Mouse (Mus musculus): ENCODE data around the gene Pex11a. TPM values are rescaled to one million over a fixed set of nuclear protein-coding genes. Genes with fewer than 3 reads are reported as not detected.

The Pex11a gene
- polyA plus RNA-seq, 1 experiment from 2014 or later: 16.2 TPM

DNA sequence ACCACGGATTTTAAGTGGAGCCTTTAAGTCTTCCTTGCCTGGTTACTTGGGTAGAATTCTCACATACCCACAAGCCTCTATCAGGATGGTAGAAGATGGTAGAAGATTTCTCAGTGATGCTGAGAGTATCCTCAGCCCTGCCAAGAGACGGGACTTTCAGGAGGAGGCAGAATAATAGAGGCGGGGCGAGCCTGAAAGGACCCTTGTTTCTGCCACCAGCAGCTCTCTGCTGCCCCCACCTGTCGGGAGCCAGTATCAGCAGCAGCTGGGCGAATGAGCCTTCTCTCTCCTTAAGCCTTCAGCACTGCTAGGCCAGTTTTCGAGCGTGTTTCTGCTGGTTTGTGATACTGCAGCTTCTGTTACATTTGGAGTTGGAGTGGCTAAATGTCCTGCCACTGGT, 13.8 kb downstream of the Pex11a start:
- Histone ChIP-seq H3K4me3 (ENCODE audit: low read depth, low read length) (no peak overlapping the region), H3K9me3 (ENCODE audit: control insufficient read depth, low read length) (no peaks in the 10 kb centered on the region), H3K9ac (replicated peaks; ENCODE audit: low read depth, low read length) (no peak overlapping the region), H3K36me3 (ENCODE audit: control insufficient read depth, insufficient read depth, low read length) (no peaks in the 10 kb centered on the region), H3K27me3 (ENCODE audit: control insufficient read depth, insufficient read depth, low read length) (no peaks in the 10 kb centered on the region), H3K4me1 (ENCODE audit: control insufficient read depth, insufficient read depth, low read length) (no peaks in the 10 kb centered on the region), H3K27ac (ENCODE audit: low read depth, low read length) (no peak overlapping the region), H3K4me2 (ENCODE audit: low read depth, low read length) (no peak overlapping the region)
- 11% methylated on average over 8 of the region's 8 CpGs for WGBS
- ATAC-seq (ENCODE audit: low read depth): 0 out of 2 replicates have a peak, but pooled peaks have one; percentile 22

DNA sequence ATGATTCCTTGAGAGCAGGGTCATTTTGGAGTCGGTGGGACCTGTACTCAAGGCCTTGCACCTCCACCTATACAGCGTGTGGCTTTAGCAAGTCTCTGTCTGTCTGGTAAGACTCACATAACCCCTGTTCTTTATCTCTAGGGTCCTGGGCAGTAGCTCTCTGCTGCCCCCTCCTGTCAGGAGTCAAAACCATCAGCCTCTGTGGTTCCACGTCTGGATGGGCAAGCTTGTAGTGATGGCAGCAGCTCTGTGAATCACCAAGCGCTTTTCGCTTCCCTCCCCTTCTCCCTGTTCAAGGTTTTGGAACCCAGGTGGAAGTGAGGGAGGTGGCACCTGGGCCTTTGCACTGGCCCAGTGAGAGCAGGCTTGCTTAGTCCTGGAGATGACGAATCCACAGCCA, 14.7 kb downstream of the Pex11a start:
- no peak overlapping the region for H3K4me3 ChIP-seq (ENCODE audit: low read depth, low read length)
- no peak overlapping the region for H3K9ac ChIP-seq (replicated peaks; ENCODE audit: low read depth, low read length)
- H3K9me3 ChIP-seq (ENCODE audit: control insufficient read depth, low read length): no peaks in the 10 kb centered on the region
- H3K27ac ChIP-seq (ENCODE audit: low read depth, low read length): no peak overlapping the region
- WGBS: 29% methylated on average over 6 of the region's 6 CpGs
- no peak for ATAC-seq (ENCODE audit: low read depth)
- no peaks in the 10 kb centered on the region for H3K4me1 ChIP-seq (ENCODE audit: control insufficient read depth, insufficient read depth, low read length)
- H3K27me3 ChIP-seq (ENCODE audit: control insufficient read depth, insufficient read depth, low read length): no peaks in the 10 kb centered on the region
- H3K36me3 ChIP-seq (ENCODE audit: control insufficient read depth, insufficient read depth, low read length): no peaks in the 10 kb centered on the region
- no peak overlapping the region for H3K4me2 ChIP-seq (ENCODE audit: low read depth, low read length)

DNA sequence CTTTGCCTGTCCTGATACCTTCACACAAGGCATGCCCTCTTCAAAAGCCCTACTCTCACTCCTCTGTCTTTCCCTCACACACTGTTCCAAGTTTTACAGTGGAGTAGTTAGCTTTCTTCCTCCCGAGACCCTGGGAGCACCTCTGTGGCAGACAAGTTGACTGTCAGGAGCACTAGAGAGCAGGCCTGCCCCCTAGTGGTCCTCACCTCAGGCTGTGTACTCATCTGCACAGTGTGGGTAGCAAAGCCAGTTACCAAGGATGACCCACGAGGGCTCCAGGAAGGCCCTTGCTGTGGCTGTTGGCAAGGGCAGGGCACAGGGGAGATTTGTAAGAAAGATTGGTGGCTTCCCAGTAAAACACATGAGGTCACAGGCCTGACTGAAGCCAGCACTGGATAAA, 15.8 kb downstream of the Pex11a start:
- no peak overlapping the region for H3K27ac ChIP-seq (ENCODE audit: low read depth, low read length)
- no peak for ATAC-seq (ENCODE audit: low read depth)
- H3K36me3 ChIP-seq (ENCODE audit: control insufficient read depth, insufficient read depth, low read length): no peaks in the 10 kb centered on the region
- H3K9me3 ChIP-seq (ENCODE audit: control insufficient read depth, low read length): no peaks in the 10 kb centered on the region
- no peaks in the 10 kb centered on the region for H3K4me1 ChIP-seq (ENCODE audit: control insufficient read depth, insufficient read depth, low read length)
- H3K27me3 ChIP-seq (ENCODE audit: control insufficient read depth, insufficient read depth, low read length): 0 out of 2 replicates have a peak, but pooled peaks cover 3% of the 10 kb centered on the region
- H3K9ac ChIP-seq (replicated peaks; ENCODE audit: low read depth, low read length): no peak overlapping the region
- no peak overlapping the region for H3K4me3 ChIP-seq (ENCODE audit: low read depth, low read length)
- 22% methylated on average over 2 of the region's 2 CpGs for WGBS
- no peak overlapping the region for H3K4me2 ChIP-seq (ENCODE audit: low read depth, low read length)

DNA sequence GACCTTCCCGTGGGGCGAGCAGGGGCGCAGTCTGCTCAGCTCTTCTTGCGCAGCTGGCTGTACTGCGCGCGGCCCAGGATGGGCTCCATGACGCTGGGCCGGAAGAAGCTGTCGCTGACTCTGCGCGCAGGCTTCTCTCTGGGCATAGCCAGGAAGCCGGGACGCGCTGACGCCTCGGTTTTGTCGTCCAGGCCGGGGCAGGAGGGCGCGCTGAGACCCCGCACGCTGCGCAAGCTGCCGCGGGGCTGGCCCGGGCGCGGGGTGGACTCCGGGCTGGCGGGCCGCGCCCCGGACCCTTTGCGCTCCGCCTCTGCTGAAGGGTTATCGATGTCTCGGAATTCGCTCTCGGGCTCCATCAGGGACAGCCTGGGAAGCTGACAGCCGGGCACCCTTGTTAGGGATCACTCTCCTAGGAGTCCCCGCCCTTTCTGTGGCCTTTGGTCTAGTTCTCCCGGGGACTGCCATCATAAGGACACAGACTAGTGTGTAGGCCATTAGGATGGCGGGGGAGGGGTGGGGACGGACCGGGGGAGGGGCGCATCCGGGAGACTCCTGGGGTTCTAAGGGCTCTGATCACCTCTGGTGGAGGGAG, 21.4 kb downstream of the Pex11a start:
- WGBS: under 1% methylated on average over 48 of the region's 48 CpGs
- ATAC-seq (ENCODE audit: low read depth): peak; percentile 77

DNA sequence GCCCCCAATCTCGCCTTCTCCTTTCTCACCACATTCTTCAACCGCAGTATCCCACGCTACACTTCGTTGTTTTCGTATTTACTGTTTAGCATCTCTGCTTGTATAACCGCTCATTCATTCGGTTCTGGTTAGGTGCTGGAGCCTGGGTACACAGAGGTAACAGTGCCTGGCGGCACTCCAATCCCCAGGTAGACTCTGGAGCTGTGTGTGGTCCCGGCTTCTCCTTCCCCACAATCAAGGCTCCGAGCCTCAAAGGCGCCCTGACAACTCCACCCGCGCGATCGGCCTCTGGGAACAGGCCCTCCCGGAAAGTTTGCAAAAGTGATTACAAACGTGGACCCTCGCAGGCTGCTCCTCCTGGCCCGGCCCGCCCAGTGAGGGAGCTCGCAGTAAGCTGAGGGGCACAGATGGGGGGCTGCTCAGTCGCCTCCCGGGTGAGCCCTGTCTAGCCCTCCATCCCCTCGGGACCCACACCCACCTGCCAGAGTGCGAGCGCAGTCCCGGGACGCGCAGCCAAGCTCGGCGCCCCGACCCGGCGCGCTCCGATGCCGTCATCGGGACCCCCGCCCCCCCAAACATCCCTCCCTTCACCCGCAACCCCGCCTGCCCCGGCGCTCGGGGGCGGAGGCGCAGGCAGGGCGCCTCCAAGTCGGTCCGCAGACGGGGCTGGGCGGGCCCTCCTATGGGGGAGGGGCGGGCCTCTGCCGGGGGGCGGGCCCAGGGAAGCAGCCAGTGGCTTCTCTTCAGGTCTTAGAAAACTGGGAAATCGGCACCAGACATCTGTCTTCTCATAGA, 27.5 kb downstream of the Pex11a start, which contains the start of gene Kif7:
Gene Kif7, minus strand, starts transcription at position 534 of the 795 bp plus-strand sequence.
- Histone ChIP-seq H3K4me3 (ENCODE audit: low read depth, low read length) (peak within 1 kb of the TSS; percentile 44), H3K27me3 (ENCODE audit: control insufficient read depth, insufficient read depth, low read length) (no peaks in the 10 kb centered on the region), H3K9ac (replicated peaks; ENCODE audit: low read depth, low read length) (peak within 1 kb of the TSS; percentile 57), H3K9me3 (ENCODE audit: control insufficient read depth, low read length) (no peaks in the 10 kb centered on the region), H3K4me2 (ENCODE audit: low read depth, low read length) (peak within 1 kb of the TSS; percentile 77), H3K4me1 (ENCODE audit: control insufficient read depth, insufficient read depth, low read length) (0 out of 2 replicates have a peak, but pooled peaks cover 8% of the 10 kb centered on the region), H3K27ac (ENCODE audit: low read depth, low read length) (0 out of 2 replicates have a peak within 1 kb of the TSS, but pooled peaks have one; percentile 22), H3K36me3 (ENCODE audit: control insufficient read depth, insufficient read depth, low read length) (no peaks in the 10 kb centered on the region)
- ATAC-seq (ENCODE audit: low read depth): peak; percentile 85
- WGBS: under 1% methylated on average over 52 of the region's 55 CpGs

More for the DNA sequence above, 21.4 kb downstream of the Pex11a start:
- Histone ChIP-seq H3K27ac (ENCODE audit: low read depth, low read length) (0 out of 2 replicates have a peak overlapping the region, but pooled peaks have one; percentile 6), H3K9me3 (ENCODE audit: control insufficient read depth, low read length) (no peaks in the 10 kb centered on the region), H3K36me3 (ENCODE audit: control insufficient read depth, insufficient read depth, low read length) (no peaks in the 10 kb centered on the region), H3K4me3 (ENCODE audit: low read depth, low read length) (peak overlapping the region; percentile 45), H3K9ac (replicated peaks; ENCODE audit: low read depth, low read length) (peak overlapping the region; percentile 63), H3K4me2 (ENCODE audit: low read depth, low read length) (peak overlapping the region; percentile 56), H3K4me1 (ENCODE audit: control insufficient read depth, insufficient read depth, low read length) (no peaks in the 10 kb centered on the region), H3K27me3 (ENCODE audit: control insufficient read depth, insufficient read depth, low read length) (peaks cover 3% of the 10 kb centered on the region; the same call in 1 of the 2 replicates)

DNA sequence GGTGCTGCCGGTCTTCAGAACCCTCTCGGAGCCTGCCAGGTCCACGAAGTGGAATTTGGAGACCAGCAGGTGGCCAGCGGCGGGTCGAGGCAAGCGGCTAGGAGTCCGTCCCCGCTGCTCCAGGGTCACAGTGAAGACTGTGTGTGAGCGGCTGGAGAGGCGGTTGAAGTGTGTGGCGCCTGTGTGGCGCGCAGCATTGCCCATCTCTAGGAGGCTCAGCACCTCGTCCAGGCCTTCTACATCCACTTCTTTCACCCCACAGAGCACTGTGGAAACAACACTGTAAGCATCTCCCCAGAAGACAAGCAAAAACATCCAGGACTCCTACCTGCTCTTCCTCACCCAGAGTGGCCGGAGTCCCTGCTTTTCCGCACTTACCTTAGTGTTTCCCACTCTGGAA, 32.1 kb downstream of the Pex11a start:
- Histone ChIP-seq H3K27me3 (ENCODE audit: control insufficient read depth, insufficient read depth, low read length) (no peaks in the 10 kb centered on the region), H3K4me3 (ENCODE audit: low read depth, low read length) (peak overlapping the region; percentile 43), H3K9me3 (ENCODE audit: control insufficient read depth, low read length) (no peaks in the 10 kb centered on the region), H3K27ac (ENCODE audit: low read depth, low read length) (no peak overlapping the region), H3K9ac (replicated peaks; ENCODE audit: low read depth, low read length) (peak overlapping the region; percentile 53), H3K4me1 (ENCODE audit: control insufficient read depth, insufficient read depth, low read length) (0 out of 2 replicates have a peak, but pooled peaks cover 8% of the 10 kb centered on the region), H3K4me2 (ENCODE audit: low read depth, low read length) (peak overlapping the region; percentile 63), H3K36me3 (ENCODE audit: control insufficient read depth, insufficient read depth, low read length) (no peaks in the 10 kb centered on the region)
- no peak for ATAC-seq (ENCODE audit: low read depth)
- whole genome bisulfite sequencing: 30% methylated on average over 17 of the region's 17 CpGs

DNA sequence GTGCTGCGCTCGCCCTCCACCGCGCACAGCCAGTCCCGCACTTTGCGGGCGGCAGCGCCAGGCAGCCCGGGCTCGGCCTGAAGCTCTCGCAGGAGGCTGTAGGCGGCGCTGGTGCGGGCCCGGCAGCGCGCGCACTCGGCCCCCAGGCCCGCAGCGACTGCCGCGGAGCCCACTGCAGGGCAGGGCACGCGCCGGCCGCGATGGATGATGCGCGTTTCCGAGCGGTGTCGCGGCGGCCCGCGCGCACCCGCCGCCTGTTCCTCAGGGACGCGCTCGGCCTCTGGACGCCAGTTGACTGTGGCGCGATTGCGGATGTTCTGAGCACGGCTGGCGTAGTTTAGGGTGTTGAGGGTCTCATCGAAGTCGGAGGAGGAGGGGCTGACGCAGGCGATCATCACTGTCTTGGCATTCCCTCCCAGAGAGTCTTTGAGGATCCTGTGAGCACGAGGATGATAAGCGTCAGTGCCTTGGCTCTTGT, 32.8 kb downstream of the Pex11a start:
- Histone ChIP-seq H3K27ac (ENCODE audit: low read depth, low read length) (no peak overlapping the region), H3K9me3 (ENCODE audit: control insufficient read depth, low read length) (no peaks in the 10 kb centered on the region), H3K4me1 (ENCODE audit: control insufficient read depth, insufficient read depth, low read length) (0 out of 2 replicates have a peak, but pooled peaks cover 4% of the 10 kb centered on the region), H3K4me2 (ENCODE audit: low read depth, low read length) (peak overlapping the region; percentile 63), H3K9ac (replicated peaks; ENCODE audit: low read depth, low read length) (peak overlapping the region; percentile 53), H3K4me3 (ENCODE audit: low read depth, low read length) (peak overlapping the region; percentile 43), H3K36me3 (ENCODE audit: control insufficient read depth, insufficient read depth, low read length) (no peaks in the 10 kb centered on the region), H3K27me3 (ENCODE audit: control insufficient read depth, insufficient read depth, low read length) (no peaks in the 10 kb centered on the region)
- WGBS: under 1% methylated on average over 55 of the region's 55 CpGs
- peak; percentile 89 for ATAC-seq (ENCODE audit: low read depth)

DNA sequence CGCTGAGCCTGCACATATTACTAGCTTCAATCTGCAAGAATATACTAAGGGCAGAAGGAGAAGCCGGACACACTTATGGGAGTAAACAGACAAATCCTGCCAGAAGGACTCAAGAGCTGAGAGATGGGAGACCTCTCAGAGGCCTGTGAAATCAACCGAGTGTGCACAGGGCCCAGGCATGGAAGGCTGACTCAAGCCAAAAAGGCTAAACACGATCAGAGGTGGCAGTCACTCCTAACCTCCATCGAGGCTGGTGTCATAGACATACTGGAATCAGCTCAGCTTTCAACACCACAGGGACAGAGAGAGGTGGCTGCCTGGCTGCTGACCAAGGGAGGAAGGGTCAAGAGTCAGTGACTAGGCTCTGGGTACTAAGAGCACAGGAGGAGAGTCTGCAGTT, 37.7 kb downstream of the Pex11a start:
- no peak overlapping the region for H3K4me2 ChIP-seq (ENCODE audit: low read depth, low read length)
- H3K9ac ChIP-seq (replicated peaks; ENCODE audit: low read depth, low read length): no peak overlapping the region
- H3K4me1 ChIP-seq (ENCODE audit: control insufficient read depth, insufficient read depth, low read length): no peaks in the 10 kb centered on the region
- no peaks in the 10 kb centered on the region for H3K27me3 ChIP-seq (ENCODE audit: control insufficient read depth, insufficient read depth, low read length)
- 91% methylated on average over 5 of the region's 5 CpGs for WGBS
- H3K36me3 ChIP-seq (ENCODE audit: control insufficient read depth, insufficient read depth, low read length): no peaks in the 10 kb centered on the region
- H3K4me3 ChIP-seq (ENCODE audit: low read depth, low read length): no peak overlapping the region
- no peak overlapping the region for H3K27ac ChIP-seq (ENCODE audit: low read depth, low read length)
- no peak for ATAC-seq (ENCODE audit: low read depth)
- no peaks in the 10 kb centered on the region for H3K9me3 ChIP-seq (ENCODE audit: control insufficient read depth, low read length)

DNA sequence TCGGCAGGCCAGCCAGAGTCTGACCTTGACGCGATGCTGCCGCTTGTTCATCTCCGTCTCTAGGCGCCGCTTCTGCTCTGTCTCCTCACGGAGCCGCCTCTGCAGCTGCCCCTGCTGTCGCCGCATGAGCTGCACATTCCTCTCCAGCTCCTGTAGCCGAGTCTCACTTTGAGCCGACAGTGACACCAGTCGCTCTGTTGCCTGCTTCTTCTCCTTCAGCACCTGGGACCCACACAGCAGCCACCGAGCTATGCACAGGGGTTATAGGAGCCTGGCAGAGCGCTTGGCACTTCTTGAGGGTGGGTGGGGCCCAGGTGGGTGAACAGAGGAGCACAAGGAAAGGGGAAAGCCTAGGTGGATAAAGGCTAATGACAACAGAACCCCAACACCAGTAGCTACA, 40.2 kb downstream of the Pex11a start:
- Histone ChIP-seq H3K9ac (replicated peaks; ENCODE audit: low read depth, low read length) (no peak overlapping the region), H3K9me3 (ENCODE audit: control insufficient read depth, low read length) (no peaks in the 10 kb centered on the region), H3K27me3 (ENCODE audit: control insufficient read depth, insufficient read depth, low read length) (no peaks in the 10 kb centered on the region), H3K4me3 (ENCODE audit: low read depth, low read length) (no peak overlapping the region), H3K36me3 (ENCODE audit: control insufficient read depth, insufficient read depth, low read length) (no peaks in the 10 kb centered on the region), H3K27ac (ENCODE audit: low read depth, low read length) (no peak overlapping the region), H3K4me1 (ENCODE audit: control insufficient read depth, insufficient read depth, low read length) (no peaks in the 10 kb centered on the region), H3K4me2 (ENCODE audit: low read depth, low read length) (no peak overlapping the region)
- 86% methylated on average over 16 of the region's 16 CpGs for WGBS
- no peak for ATAC-seq (ENCODE audit: low read depth)

All from neural tube, embryonic 14.5 days (tissue).